Mouse (Mus musculus): Measurements from ENCODE around the gene Tmem130. TPM values are rescaled to one million over a fixed set of nuclear protein-coding genes. Genes with fewer than 3 reads are reported as not detected.

The Tmem130 gene
- polyA plus RNA-seq (2014; fragmentation: Nextera tagmentation; extraction: Ambion mirVana), result 2.5 and 2.7 TPM in 2 replicates

DNA sequence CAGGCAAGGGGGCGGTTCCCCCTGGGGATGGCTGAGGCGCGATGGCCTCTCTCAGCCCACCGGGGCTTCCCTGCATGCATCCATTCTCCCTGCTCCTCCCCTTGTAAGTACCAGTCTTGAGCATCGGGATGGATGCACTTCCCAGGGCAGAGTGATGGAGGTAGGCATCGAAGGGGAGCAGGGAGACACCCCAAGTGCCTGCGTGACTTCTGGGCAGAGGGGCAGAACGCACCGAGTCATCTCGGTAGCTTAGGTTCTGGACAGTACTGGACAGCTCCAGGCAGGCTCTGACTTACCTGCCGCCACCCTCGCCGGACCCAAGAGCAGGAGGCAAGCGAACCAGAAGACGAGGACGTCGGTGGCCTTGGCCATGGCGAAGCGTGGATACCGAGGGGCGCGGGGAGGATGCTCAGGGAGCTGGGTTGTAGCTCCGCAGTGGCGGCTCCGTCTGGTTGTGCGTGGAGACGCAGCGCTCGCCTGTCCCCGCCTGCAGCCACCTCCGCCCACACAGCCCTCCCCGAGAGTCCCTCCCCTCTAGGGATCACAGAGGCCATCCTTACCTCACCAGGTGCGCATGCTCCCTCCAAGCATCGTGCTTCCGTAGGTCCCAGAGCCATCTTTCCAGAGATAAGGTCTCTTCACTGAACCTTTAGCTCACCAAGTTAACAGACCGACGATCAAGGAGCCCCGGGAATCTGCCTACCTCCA is at the start of gene Tmem130:
TSS of gene Tmem130 (minus strand) at position 658 of the 708 bp plus-strand sequence.
- Histone ChIP-seq H3K27ac (ENCODE audit: low read length) (no peak within 1 kb of the TSS), H3K4me2 (replicated peaks; ENCODE audit: low read depth, low read length) (peak within 1 kb of the TSS; percentile 35), H3K4me3 (ENCODE audit: low read depth, low read length) (peak within 1 kb of the TSS; percentile 12), H3K27me3 (ENCODE audit: control insufficient read depth, insufficient read depth, low read length) (0 out of 2 replicates have a peak, but pooled peaks cover 7% of the 10 kb centered on the region), H3K9me3 (ENCODE audit: control insufficient read depth, low read depth, low read length) (no peaks in the 10 kb centered on the region), H3K9ac (replicated peaks; ENCODE audit: low read depth, low read length) (no peak within 1 kb of the TSS), H3K36me3 (ENCODE audit: control insufficient read depth, insufficient read depth, low read length) (no peaks in the 10 kb centered on the region), H3K4me1 (ENCODE audit: control insufficient read depth, insufficient read depth, low read length) (no peaks in the 10 kb centered on the region; the same call in 1 of the 2 replicates)
- 1% methylated on average over 38 of the region's 38 CpGs for WGBS
- peak; percentile 71; the same call in 1 of the 2 replicates for ATAC-seq (ENCODE audit: insufficient number of reproducible peaks, insufficient read depth, low FRiP score, low read depth)

DNA sequence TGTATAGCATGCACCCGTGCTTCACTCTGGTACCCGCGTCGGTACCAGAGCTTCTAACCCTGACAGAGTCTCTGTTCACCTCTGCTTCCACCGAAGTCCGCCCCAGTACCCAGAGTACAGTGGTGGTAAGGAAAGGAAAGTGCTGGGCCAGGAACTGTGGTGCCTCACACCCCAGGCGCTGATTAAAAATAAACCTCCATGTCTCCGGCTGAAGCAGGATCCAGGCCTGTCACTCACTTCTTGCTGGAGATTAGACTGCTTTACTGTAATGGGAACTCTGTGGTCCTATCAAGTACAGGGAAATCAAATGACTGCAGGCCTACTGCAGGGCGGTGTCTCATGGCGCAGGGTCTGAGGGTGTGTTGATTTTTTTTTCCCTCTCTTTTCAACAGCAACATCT is 45.3 kb upstream of the Tmem130 start:
- H3K4me1 ChIP-seq (ENCODE audit: control insufficient read depth, insufficient read depth, low read length), result no peaks in the 10 kb centered on the region
- 94% methylated on average over 10 of the region's 10 CpGs for WGBS
- no peak overlapping the region for H3K4me2 ChIP-seq (replicated peaks; ENCODE audit: low read depth, low read length)
- no peak overlapping the region for H3K9ac ChIP-seq (replicated peaks; ENCODE audit: low read depth, low read length)
- H3K27ac ChIP-seq (ENCODE audit: low read length), result no peak overlapping the region
- peaks cover 94% of the 10 kb centered on the region for H3K36me3 ChIP-seq (ENCODE audit: control insufficient read depth, insufficient read depth, low read length)
- no peaks in the 10 kb centered on the region for H3K9me3 ChIP-seq (ENCODE audit: control insufficient read depth, low read depth, low read length)
- no peak for ATAC-seq (ENCODE audit: insufficient number of reproducible peaks, insufficient read depth, low FRiP score, low read depth)
- H3K4me3 ChIP-seq (ENCODE audit: low read depth, low read length), result no peak overlapping the region
- H3K27me3 ChIP-seq (ENCODE audit: control insufficient read depth, insufficient read depth, low read length), result no peaks in the 10 kb centered on the region

DNA sequence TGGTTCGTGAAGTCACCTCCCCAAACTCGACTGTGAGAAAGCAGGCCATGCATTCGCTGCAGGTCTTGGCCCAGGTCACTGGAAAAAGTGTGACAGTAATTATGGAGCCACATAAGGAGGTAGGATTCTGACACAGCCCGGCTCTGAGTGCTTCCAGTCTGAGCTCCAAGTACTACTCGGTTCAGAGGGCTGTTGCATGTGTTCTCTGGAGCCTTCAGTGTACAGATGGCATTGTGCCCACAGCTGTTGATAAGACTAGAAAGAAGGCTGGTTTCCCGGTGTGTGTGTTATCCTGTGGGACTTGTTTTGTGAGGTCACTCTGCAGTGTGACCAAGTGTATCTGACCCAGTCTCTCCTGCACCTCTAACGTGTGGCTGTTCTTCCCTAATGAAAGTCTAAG is 42.6 kb upstream of the Tmem130 start:
- Histone ChIP-seq H3K9ac (replicated peaks; ENCODE audit: low read depth, low read length) (no peak overlapping the region), H3K4me1 (ENCODE audit: control insufficient read depth, insufficient read depth, low read length) (no peaks in the 10 kb centered on the region), H3K27ac (ENCODE audit: low read length) (no peak overlapping the region), H3K9me3 (ENCODE audit: control insufficient read depth, low read depth, low read length) (no peaks in the 10 kb centered on the region), H3K4me2 (replicated peaks; ENCODE audit: low read depth, low read length) (no peak overlapping the region), H3K36me3 (ENCODE audit: control insufficient read depth, insufficient read depth, low read length) (peaks cover 94% of the 10 kb centered on the region), H3K27me3 (ENCODE audit: control insufficient read depth, insufficient read depth, low read length) (no peaks in the 10 kb centered on the region), H3K4me3 (ENCODE audit: low read depth, low read length) (no peak overlapping the region)
- no peak for ATAC-seq (ENCODE audit: insufficient number of reproducible peaks, insufficient read depth, low FRiP score, low read depth)
- 88% methylated on average over 7 of the region's 7 CpGs for WGBS

DNA sequence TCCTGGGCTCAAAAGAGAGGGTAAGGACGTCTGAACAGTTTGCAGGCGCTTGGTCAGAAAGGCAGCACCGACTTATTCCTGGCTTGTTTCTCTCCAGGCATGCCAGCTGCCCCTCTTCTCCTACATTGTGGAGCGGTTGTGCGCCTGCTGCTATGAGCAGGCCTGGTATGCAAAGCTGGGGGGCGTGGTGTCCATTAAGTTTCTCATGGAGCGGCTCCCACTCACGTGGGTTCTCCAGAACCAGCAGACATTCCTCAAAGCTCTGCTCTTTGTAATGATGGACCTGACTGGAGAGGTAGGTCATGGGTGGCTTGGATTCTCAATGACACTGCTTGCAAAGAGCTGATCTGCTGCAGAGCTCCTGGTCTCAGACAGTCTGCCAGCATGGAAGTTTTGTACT is 41.4 kb upstream of the Tmem130 start:
- no peak overlapping the region for H3K4me3 ChIP-seq (ENCODE audit: low read depth, low read length)
- ATAC-seq (ENCODE audit: insufficient number of reproducible peaks, insufficient read depth, low FRiP score, low read depth), result no peak
- WGBS, result 93% methylated on average over 8 of the region's 8 CpGs
- H3K27me3 ChIP-seq (ENCODE audit: control insufficient read depth, insufficient read depth, low read length), result no peaks in the 10 kb centered on the region
- H3K9ac ChIP-seq (replicated peaks; ENCODE audit: low read depth, low read length), result no peak overlapping the region
- no peak overlapping the region for H3K27ac ChIP-seq (ENCODE audit: low read length)
- no peak overlapping the region for H3K4me2 ChIP-seq (replicated peaks; ENCODE audit: low read depth, low read length)
- H3K9me3 ChIP-seq (ENCODE audit: control insufficient read depth, low read depth, low read length), result no peaks in the 10 kb centered on the region
- H3K36me3 ChIP-seq (ENCODE audit: control insufficient read depth, insufficient read depth, low read length), result peaks cover 94% of the 10 kb centered on the region
- no peaks in the 10 kb centered on the region for H3K4me1 ChIP-seq (ENCODE audit: control insufficient read depth, insufficient read depth, low read length)

DNA sequence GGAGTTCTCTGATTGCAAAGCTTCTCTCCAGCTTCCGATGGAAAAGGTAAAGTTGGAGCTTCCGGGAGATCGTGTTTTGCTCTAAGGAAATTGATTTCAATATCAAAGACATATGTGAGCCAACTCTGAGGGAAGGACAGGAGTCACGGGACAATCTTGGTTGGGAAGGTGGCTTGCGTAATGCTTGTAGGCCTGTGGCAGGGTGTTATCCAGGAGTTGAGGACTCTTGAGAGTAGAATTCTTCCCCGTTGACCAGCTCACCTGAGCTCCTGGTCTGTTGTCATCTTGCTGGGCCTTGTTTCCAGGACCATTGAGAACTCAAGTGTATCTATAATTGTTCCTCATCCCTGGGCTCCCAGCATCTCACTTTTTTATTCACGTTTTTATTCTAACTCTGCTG is 35.5 kb upstream of the Tmem130 start:
- Histone ChIP-seq H3K9ac (replicated peaks; ENCODE audit: low read depth, low read length) (no peak overlapping the region), H3K36me3 (ENCODE audit: control insufficient read depth, insufficient read depth, low read length) (peaks cover 96% of the 10 kb centered on the region), H3K4me2 (replicated peaks; ENCODE audit: low read depth, low read length) (no peak overlapping the region), H3K27ac (ENCODE audit: low read length) (no peak overlapping the region), H3K27me3 (ENCODE audit: control insufficient read depth, insufficient read depth, low read length) (no peaks in the 10 kb centered on the region), H3K9me3 (ENCODE audit: control insufficient read depth, low read depth, low read length) (no peaks in the 10 kb centered on the region), H3K4me1 (ENCODE audit: control insufficient read depth, insufficient read depth, low read length) (no peaks in the 10 kb centered on the region), H3K4me3 (ENCODE audit: low read depth, low read length) (no peak overlapping the region)
- ATAC-seq (ENCODE audit: insufficient number of reproducible peaks, insufficient read depth, low FRiP score, low read depth), result no peak
- WGBS, result 96% methylated on average over 7 of the region's 7 CpGs

DNA sequence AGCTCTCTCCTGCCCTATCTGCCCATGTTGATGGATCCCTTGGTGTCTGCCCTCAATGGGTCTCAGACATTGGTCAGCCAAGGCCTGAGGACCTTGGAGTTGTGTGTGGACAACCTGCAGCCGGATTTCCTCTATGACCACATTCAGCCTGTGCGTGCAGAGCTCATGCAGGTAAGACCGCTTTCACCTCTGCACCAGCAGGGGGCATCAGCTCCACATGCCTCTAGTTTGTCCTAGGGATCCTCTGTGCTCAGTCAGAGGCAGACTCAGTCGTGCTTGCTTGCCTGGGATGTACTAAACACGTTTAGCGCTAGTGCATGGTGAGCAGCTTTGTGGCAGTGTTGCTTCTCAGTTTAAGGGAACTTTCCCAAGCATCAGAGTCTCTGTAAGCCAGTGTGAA is 33.1 kb upstream of the Tmem130 start:
- no peak; the same call in 1 of the 2 replicates for ATAC-seq (ENCODE audit: insufficient number of reproducible peaks, insufficient read depth, low FRiP score, low read depth)
- WGBS, result 75% methylated on average over 6 of the region's 6 CpGs
- H3K36me3 ChIP-seq (ENCODE audit: control insufficient read depth, insufficient read depth, low read length), result peaks cover 95% of the 10 kb centered on the region
- no peaks in the 10 kb centered on the region for H3K27me3 ChIP-seq (ENCODE audit: control insufficient read depth, insufficient read depth, low read length)
- no peak overlapping the region for H3K27ac ChIP-seq (ENCODE audit: low read length)
- H3K4me2 ChIP-seq (replicated peaks; ENCODE audit: low read depth, low read length), result no peak overlapping the region
- no peak overlapping the region for H3K4me3 ChIP-seq (ENCODE audit: low read depth, low read length)
- no peaks in the 10 kb centered on the region for H3K4me1 ChIP-seq (ENCODE audit: control insufficient read depth, insufficient read depth, low read length)
- H3K9me3 ChIP-seq (ENCODE audit: control insufficient read depth, low read depth, low read length), result no peaks in the 10 kb centered on the region
- H3K9ac ChIP-seq (replicated peaks; ENCODE audit: low read depth, low read length), result no peak overlapping the region

DNA sequence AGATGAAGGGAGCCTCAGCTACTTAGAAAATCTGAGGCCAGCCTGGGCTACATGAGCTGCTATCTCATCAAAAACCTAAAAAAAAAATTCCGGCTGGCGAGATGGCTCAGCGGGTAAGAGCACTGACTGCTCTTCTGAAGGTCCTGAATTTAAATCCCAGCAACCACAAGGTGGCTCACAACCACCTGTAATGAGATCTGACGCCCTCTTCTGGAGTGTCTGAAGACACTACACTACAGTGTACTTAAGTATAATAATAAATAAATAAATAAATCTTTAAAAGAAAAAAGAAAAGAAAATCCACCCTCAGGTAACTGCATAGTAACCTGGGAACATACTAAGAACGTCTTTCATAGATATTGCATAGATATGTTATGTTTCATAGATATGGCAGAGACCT is 31.8 kb upstream of the Tmem130 start:
- no peaks in the 10 kb centered on the region for H3K9me3 ChIP-seq (ENCODE audit: control insufficient read depth, low read depth, low read length)
- H3K27me3 ChIP-seq (ENCODE audit: control insufficient read depth, insufficient read depth, low read length), result no peaks in the 10 kb centered on the region
- H3K4me3 ChIP-seq (ENCODE audit: low read depth, low read length), result no peak overlapping the region
- H3K4me1 ChIP-seq (ENCODE audit: control insufficient read depth, insufficient read depth, low read length), result no peaks in the 10 kb centered on the region
- no peak overlapping the region for H3K27ac ChIP-seq (ENCODE audit: low read length)
- WGBS, result 87% methylated on average over 5 of the region's 5 CpGs
- H3K36me3 ChIP-seq (ENCODE audit: control insufficient read depth, insufficient read depth, low read length), result peaks cover 95% of the 10 kb centered on the region
- no peak overlapping the region for H3K4me2 ChIP-seq (replicated peaks; ENCODE audit: low read depth, low read length)
- no peak for ATAC-seq (ENCODE audit: insufficient number of reproducible peaks, insufficient read depth, low FRiP score, low read depth)
- no peak overlapping the region for H3K9ac ChIP-seq (replicated peaks; ENCODE audit: low read depth, low read length)

DNA sequence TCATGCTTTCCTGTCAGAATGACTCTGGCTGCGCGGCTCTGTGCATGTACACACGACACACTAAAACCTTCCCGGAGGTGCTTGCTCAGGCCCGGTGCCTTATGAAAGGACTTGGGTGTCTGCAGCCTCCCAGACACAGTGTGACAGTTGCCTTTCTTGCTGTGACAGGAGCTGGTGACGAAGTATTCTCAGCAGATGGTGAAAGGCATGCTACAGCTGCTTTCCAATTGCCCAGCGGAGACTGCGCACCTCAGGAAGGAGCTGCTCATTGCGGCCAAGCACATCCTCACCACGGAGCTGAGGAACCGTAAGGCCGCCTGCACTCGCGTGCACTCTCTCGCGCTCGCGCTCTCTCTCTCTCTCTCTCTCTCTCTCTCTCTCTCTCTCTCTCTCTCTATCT is 24.8 kb upstream of the Tmem130 start:
- Histone ChIP-seq H3K27me3 (ENCODE audit: control insufficient read depth, insufficient read depth, low read length) (no peaks in the 10 kb centered on the region), H3K9me3 (ENCODE audit: control insufficient read depth, low read depth, low read length) (no peaks in the 10 kb centered on the region), H3K4me2 (replicated peaks; ENCODE audit: low read depth, low read length) (no peak overlapping the region), H3K27ac (ENCODE audit: low read length) (no peak overlapping the region), H3K36me3 (ENCODE audit: control insufficient read depth, insufficient read depth, low read length) (peaks cover 90% of the 10 kb centered on the region), H3K9ac (replicated peaks; ENCODE audit: low read depth, low read length) (no peak overlapping the region), H3K4me1 (ENCODE audit: control insufficient read depth, insufficient read depth, low read length) (no peaks in the 10 kb centered on the region), H3K4me3 (ENCODE audit: low read depth, low read length) (no peak overlapping the region)
- 99% methylated on average over 18 of the region's 18 CpGs for WGBS
- ATAC-seq (ENCODE audit: insufficient number of reproducible peaks, insufficient read depth, low FRiP score, low read depth), result no peak

DNA sequence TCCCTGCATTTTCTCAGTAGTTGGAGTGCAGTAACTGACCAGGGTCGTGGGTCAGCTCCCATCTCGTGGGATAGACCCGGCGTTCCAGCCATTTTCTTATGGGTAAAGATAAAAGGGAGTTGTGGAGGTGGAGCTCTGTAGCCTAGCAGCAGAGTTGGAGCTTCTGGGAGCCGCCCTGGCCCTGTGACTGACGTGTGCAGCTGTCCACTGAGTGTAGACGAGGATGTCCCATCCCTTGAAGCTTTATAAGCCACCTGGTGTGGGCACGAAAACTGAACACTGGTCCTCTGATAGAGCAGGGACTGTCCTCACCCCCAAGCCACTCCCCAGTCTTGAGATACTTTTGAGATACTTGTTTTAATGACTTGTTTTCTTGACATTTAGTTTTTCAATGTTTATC is 19.0 kb upstream of the Tmem130 start:
- no peak overlapping the region for H3K9ac ChIP-seq (replicated peaks; ENCODE audit: low read depth, low read length)
- no peaks in the 10 kb centered on the region for H3K9me3 ChIP-seq (ENCODE audit: control insufficient read depth, low read depth, low read length)
- peaks cover 91% of the 10 kb centered on the region for H3K36me3 ChIP-seq (ENCODE audit: control insufficient read depth, insufficient read depth, low read length)
- H3K27me3 ChIP-seq (ENCODE audit: control insufficient read depth, insufficient read depth, low read length), result no peaks in the 10 kb centered on the region
- no peak overlapping the region for H3K4me2 ChIP-seq (replicated peaks; ENCODE audit: low read depth, low read length)
- 84% methylated on average over 8 of the region's 8 CpGs for WGBS
- H3K27ac ChIP-seq (ENCODE audit: low read length), result no peak overlapping the region
- no peaks in the 10 kb centered on the region for H3K4me1 ChIP-seq (ENCODE audit: control insufficient read depth, insufficient read depth, low read length)
- no peak overlapping the region for H3K4me3 ChIP-seq (ENCODE audit: low read depth, low read length)
- no peak for ATAC-seq (ENCODE audit: insufficient number of reproducible peaks, insufficient read depth, low FRiP score, low read depth)

Measured in stomach, embryonic 14.5 days (tissue).